Mouse (Mus musculus) bone marrow macrophage, adult 2 months (primary cell): Measurements from ENCODE around the gene Cartpt. TPM values are rescaled to one million over a fixed set of nuclear protein-coding genes. Genes with fewer than 3 reads are reported as not detected.
"Not testable (repeated sequence)": the region's sequence is repeated elsewhere in the genome, so short reads cannot be mapped to it uniquely, and the experiment has no call there.

Experiments used
- H3K27ac ChIP-seq: 2 replicates; pipeline ENCODE4 v1.5.1; 2012; ENCODE audit warnings: low read depth, low read length; ENCODE audit not compliant: insufficient read depth
- H3K4me1 ChIP-seq: 2 replicates; pipeline ENCODE4 v1.6.1; 2012; ENCODE audit warnings: low read length; ENCODE audit not compliant: control insufficient read depth, insufficient read depth
- H3K4me3 ChIP-seq: 2 replicates; pipeline ENCODE4 v1.5.1; 2012; ENCODE audit warnings: mild to moderate bottlenecking, low read length, moderate library complexity; ENCODE audit not compliant: insufficient read depth
- CTCF ChIP-seq: IDR thresholded peaks from 2 replicates; pipeline ENCODE4 v1.5.1; 2012; ENCODE audit warnings: low read depth, mild to moderate bottlenecking, low read length, moderate library complexity
- POLR2A ChIP-seq: IDR thresholded peaks from 2 replicates; pipeline ENCODE4 v1.6.1; 2012; ENCODE audit warnings: mild to moderate bottlenecking, low read depth, low read length, borderline replicate concordance
- polyA plus RNA-seq: library from polyadenylated mRNA; stranded (reverse); fragments of >200 nt; gene quantifications from 2 replicates; pipeline ENCODE4 v1.2.4, GENCODE M21; 2012; ENCODE audit not compliant: missing spikeins, insufficient read depth, insufficient read length

Cartpt gene
- polyA plus RNA-seq, 1 experiment = not detected

- no peak overlapping the region for H3K27ac ChIP-seq
- H3K4me1 ChIP-seq = no peaks in the 10 kb centered on the region
- no peak for TF ChIP-seq CTCF
- TF ChIP-seq POLR2A = no peak
- no peak overlapping the region for H3K4me3 ChIP-seq
Measured at GRCm38 (mm10) chr13:99900557-99900892, 366 bp downstream of the Cartpt start.

- Histone ChIP-seq H3K4me1 (no peaks in the 10 kb centered on the region), H3K27ac (no peak overlapping the region), H3K4me3 (no peak overlapping the region)
- TF ChIP-seq CTCF (no peak), POLR2A (no peak)
Measured at GRCm38 (mm10) chr13:99899670-99900556, 978 bp downstream of the Cartpt start.

- H3K27ac ChIP-seq = no peak overlapping the region
- no peaks in the 10 kb centered on the region for H3K4me1 ChIP-seq
- H3K4me3 ChIP-seq = no peak overlapping the region
- no peak for TF ChIP-seq CTCF
- TF ChIP-seq POLR2A = no peak
Measured at GRCm38 (mm10) chr13:99898816-99899215, 2.1 kb downstream of the Cartpt start.

- no peak overlapping the region for H3K4me3 ChIP-seq
- no peaks in the 10 kb centered on the region for H3K4me1 ChIP-seq
- TF ChIP-seq POLR2A = no peak
- H3K27ac ChIP-seq = no peak overlapping the region
Measured at GRCm38 (mm10) chr13:99885636-99886035, 15.3 kb downstream of the Cartpt start.

- not testable (repeated sequence) for H3K27ac ChIP-seq, H3K4me1 ChIP-seq, H3K4me3 ChIP-seq
Measured at GRCm38 (mm10) chr13:99881774-99882173, 19.1 kb downstream of the Cartpt start.

GRCm38 (mm10) chr13:99879696-99880095 lies 21.2 kb downstream of the Cartpt start:
- no peak for TF ChIP-seq POLR2A
- TF ChIP-seq CTCF = no peak
- Histone ChIP-seq H3K27ac (no peak overlapping the region), H3K4me3 (no peak overlapping the region), H3K4me1 (no peaks in the 10 kb centered on the region)

GRCm38 (mm10) chr13:99872059-99872458 lies 28.8 kb downstream of the Cartpt start:
- no peak for TF ChIP-seq CTCF
- TF ChIP-seq POLR2A = no peak
- H3K4me3 ChIP-seq = no peak overlapping the region
- H3K27ac ChIP-seq = no peak overlapping the region
- H3K4me1 ChIP-seq = no peaks in the 10 kb centered on the region

GRCm38 (mm10) chr13:99868438-99868837 lies 32.5 kb downstream of the Cartpt start:
- no peaks in the 10 kb centered on the region for H3K4me1 ChIP-seq
- no peak overlapping the region for H3K27ac ChIP-seq
- TF ChIP-seq POLR2A (no peak), CTCF (no peak)
- H3K4me3 ChIP-seq = no peak overlapping the region

GRCm38 (mm10) chr13:99864331-99864730 lies 36.6 kb downstream of the Cartpt start:
- no peak for TF ChIP-seq CTCF
- no peak for TF ChIP-seq POLR2A
- Histone ChIP-seq H3K27ac (no peak overlapping the region), H3K4me1 (no peaks in the 10 kb centered on the region), H3K4me3 (no peak overlapping the region)

- Histone ChIP-seq H3K27ac (no peak overlapping the region), H3K4me3 (no peak overlapping the region), H3K4me1 (no peaks in the 10 kb centered on the region)
- TF ChIP-seq POLR2A = no peak
- TF ChIP-seq CTCF = no peak
Measured at GRCm38 (mm10) chr13:99860670-99861069, 40.2 kb downstream of the Cartpt start.

- Histone ChIP-seq H3K4me1 (no peaks in the 10 kb centered on the region), H3K27ac (no peak overlapping the region), H3K4me3 (no peak overlapping the region)
- TF ChIP-seq CTCF (no peak), POLR2A (no peak)
Measured at GRCm38 (mm10) chr13:99859082-99859481, 41.8 kb downstream of the Cartpt start.
